Mouse (Mus musculus) stomach, postnatal 0 days (tissue): ENCODE data around the gene Kcnip4. TPM values are rescaled to one million over a fixed set of nuclear protein-coding genes. Genes with fewer than 3 reads are reported as not detected.

Experiments used
- ATAC-seq: fragments of 200-750 bp; cut with Nextera tagmentation; 2 replicates; pipeline ENCODE4 v1.8.0; 2017; ENCODE audit not compliant: low FRiP score, low TSS enrichment
- DNase-seq: peaks from one replicate; pipeline ENCODE4 v3.0.0-alpha.2; 2016; ENCODE audit warnings: low spot score
- H3K27ac ChIP-seq: fragments of 300-500 bp; sonication (generic); replicated peaks from 2 replicates; pipeline ENCODE4 v1.5.1; 2014; ENCODE audit warnings: mild to moderate bottlenecking, control low read depth
- H3K27me3 ChIP-seq: fragments of 300-500 bp; sonication (generic); 2 replicates; pipeline ENCODE4 v1.6.1; 2014; ENCODE audit warnings: low read length; ENCODE audit not compliant: control insufficient read depth, insufficient read depth
- H3K36me3 ChIP-seq: fragments of 300-500 bp; sonication (generic); 2 replicates; pipeline ENCODE4 v1.6.1; 2014; ENCODE audit warnings: low read length, mixed read lengths; ENCODE audit not compliant: control insufficient read depth, insufficient read depth
- H3K4me1 ChIP-seq: fragments of 300-500 bp; sonication (generic); replicated peaks from 2 replicates; pipeline ENCODE4 v1.6.1; 2014; ENCODE audit warnings: antibody characterized with exemption; ENCODE audit not compliant: control insufficient read depth, insufficient read depth
- H3K4me2 ChIP-seq: fragments of 300-500 bp; sonication (generic); replicated peaks from 2 replicates; pipeline ENCODE4 v1.6.1; 2014; ENCODE audit warnings: low read depth, mild to moderate bottlenecking, control low read depth, moderate library complexity
- H3K4me3 ChIP-seq: fragments of 300-500 bp; sonication (generic); 2 replicates; pipeline ENCODE4 v1.5.1; 2014; ENCODE audit warnings: low read depth, low read length, control low read depth
- H3K9ac ChIP-seq: fragments of 300-500 bp; sonication (generic); 2 replicates; pipeline ENCODE4 v1.6.1; 2014; ENCODE audit warnings: mild to moderate bottlenecking, low read length, control low read depth, mixed read lengths
- H3K9me3 ChIP-seq: fragments of 300-500 bp; sonication (generic); 2 replicates; pipeline ENCODE4 v1.6.1; 2016; ENCODE audit warnings: low read length; ENCODE audit not compliant: control insufficient read depth
- CTCF ChIP-seq: IDR thresholded peaks from 2 replicates; pipeline ENCODE4 v1.5.1; 2016; ENCODE audit warnings: antibody characterized with exemption, low read depth, mild to moderate bottlenecking, moderate library complexity
- EP300 ChIP-seq: optimal IDR thresholded peaks from 2 replicates; pipeline ENCODE3; 2016; ENCODE audit warnings: antibody characterized with exemption
- WGBS: fragments of 180-500 bp; shearing (Covaris S2); extraction: QIAGEN DNeasy Blood & Tissue Kit; methylation state at CpG from one replicate; pipeline ENCODE4 v1.1.7; 2014; 5-methylcytosine and 5-hydroxymethylcytosine counted together
- polyA plus RNA-seq: library from polyadenylated mRNA; unstranded; fragments of >200 nt; fragmentation: Nextera tagmentation; extraction: Ambion mirVana; gene quantifications from 2 replicates; pipeline ENCODE4 v1.2.1, GENCODE M21; 2015

Gene Kcnip4
- polyA plus RNA-seq, 1 experiment from 2014 or later, result 1.3 TPM

DNA sequence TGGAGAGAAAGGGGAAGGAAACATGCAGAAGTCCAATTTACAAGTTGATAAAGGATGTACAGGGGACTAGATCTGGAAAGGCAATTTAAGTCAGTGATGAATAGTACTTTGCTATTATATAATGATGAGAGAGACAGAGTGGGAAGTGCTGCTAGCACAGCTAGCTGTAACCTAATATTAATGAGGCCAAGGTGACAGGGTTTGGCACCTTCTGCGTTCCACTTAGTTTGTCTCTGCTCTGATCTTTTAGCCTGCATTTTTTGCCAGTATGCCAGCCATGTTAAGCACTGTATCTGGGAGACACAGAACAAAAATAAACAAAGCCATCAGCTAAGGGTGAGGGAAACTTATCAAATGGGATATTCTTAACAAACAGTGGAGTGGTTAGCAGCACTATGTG, 745.3 kb downstream of the Kcnip4 start:
- 23% methylated on average over 1 of the region's 1 CpGs for WGBS
- DNase-seq, result no peak

DNA sequence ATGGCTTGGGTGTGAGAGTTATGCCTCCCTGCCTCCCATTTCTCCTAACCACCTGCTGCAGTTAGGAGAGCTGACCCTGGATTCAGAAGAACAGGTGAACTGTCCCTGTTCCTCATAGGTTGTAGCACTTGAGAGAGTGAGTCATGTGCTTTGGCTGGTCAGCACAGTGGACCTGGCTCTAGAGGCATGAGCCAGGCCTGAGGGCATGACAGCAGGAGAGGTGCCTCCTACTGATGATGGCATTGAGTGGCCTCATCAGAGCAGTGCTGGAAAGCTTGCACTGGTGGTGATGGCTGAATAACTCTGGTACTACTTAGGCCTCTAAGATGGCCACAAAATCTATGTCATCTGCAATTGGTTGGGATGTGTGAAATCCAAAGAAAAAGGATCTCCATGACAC, 776.1 kb downstream of the Kcnip4 start:
- H3K27me3 ChIP-seq, result no peaks in the 10 kb centered on the region
- ATAC-seq (no peak), DNase-seq (no peak)
- no peak overlapping the region for H3K27ac ChIP-seq
- no peak overlapping the region for H3K4me2 ChIP-seq
- H3K4me1 ChIP-seq, result no peaks in the 10 kb centered on the region
- H3K36me3 ChIP-seq, result no peaks in the 10 kb centered on the region
- TF ChIP-seq EP300 (no peak), CTCF (no peak)
- H3K9ac ChIP-seq, result no peak overlapping the region
- H3K9me3 ChIP-seq, result no peaks in the 10 kb centered on the region
- no peak overlapping the region for H3K4me3 ChIP-seq

More for the DNA sequence above, 745.3 kb downstream of the Kcnip4 start:
- Histone ChIP-seq H3K4me1 (no peaks in the 10 kb centered on the region), H3K9ac (no peak overlapping the region), H3K36me3 (no peaks in the 10 kb centered on the region), H3K4me3 (no peak overlapping the region), H3K4me2 (no peak overlapping the region), H3K9me3 (no peaks in the 10 kb centered on the region), H3K27me3 (no peaks in the 10 kb centered on the region), H3K27ac (no peak overlapping the region)
- no peak for ATAC-seq
- TF ChIP-seq EP300 (no peak), CTCF (no peak)

DNA sequence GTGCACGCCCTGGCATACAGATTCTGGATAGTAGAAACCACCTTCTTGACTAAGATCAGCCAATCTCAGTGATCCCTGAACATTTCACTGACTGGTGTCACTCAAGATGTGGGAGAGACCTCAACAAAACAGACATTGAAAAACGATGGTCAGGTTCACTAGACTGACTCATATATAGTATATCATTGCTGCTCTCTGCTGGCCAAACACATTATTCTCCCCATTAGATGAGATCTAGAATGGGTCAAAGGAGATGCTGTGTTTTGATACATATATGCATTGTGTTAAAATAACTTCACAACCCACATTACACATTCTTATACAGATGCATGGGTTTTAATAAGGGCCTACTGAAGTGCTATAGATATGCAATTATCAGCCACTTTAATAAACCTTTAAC, 787.1 kb downstream of the Kcnip4 start:
- Histone ChIP-seq H3K9me3 (no peaks in the 10 kb centered on the region), H3K4me1 (no peaks in the 10 kb centered on the region), H3K27me3 (no peaks in the 10 kb centered on the region), H3K27ac (no peak overlapping the region), H3K4me2 (no peak overlapping the region), H3K4me3 (no peak overlapping the region), H3K36me3 (no peaks in the 10 kb centered on the region), H3K9ac (no peak overlapping the region)
- WGBS, result 51% methylated on average over 2 of the region's 2 CpGs
- ATAC-seq (no peak), DNase-seq (no peak)
- TF ChIP-seq CTCF (peak; percentile 56), EP300 (no peak)

DNA sequence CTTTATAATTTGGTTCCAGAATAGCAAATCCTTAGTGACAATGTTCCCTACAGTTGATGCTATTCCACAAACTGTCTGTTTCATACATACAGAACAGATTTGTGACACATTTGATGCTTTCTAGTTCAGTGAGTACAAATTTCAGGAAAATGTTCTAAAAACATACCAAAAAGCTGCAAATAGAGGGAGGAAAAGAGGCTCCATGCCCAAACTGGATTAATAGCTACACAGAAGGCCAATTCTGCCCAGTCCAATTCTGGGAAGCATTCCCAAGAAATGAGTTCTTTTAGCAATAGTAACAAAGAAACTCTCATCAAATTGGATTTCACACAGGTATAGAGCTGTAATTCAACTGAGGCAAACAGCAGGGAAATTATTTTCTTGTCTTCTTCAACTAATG, 806.5 kb downstream of the Kcnip4 start:
- H3K4me1 ChIP-seq, result no peaks in the 10 kb centered on the region
- no peak overlapping the region for H3K9ac ChIP-seq
- H3K27me3 ChIP-seq, result no peaks in the 10 kb centered on the region
- ATAC-seq, result no peak
- DNase-seq, result no peak
- no peak overlapping the region for H3K4me2 ChIP-seq
- no peaks in the 10 kb centered on the region for H3K36me3 ChIP-seq
- H3K9me3 ChIP-seq, result no peaks in the 10 kb centered on the region
- no peak overlapping the region for H3K27ac ChIP-seq
- no peak overlapping the region for H3K4me3 ChIP-seq
- TF ChIP-seq CTCF, result no peak
- TF ChIP-seq EP300, result no peak

DNA sequence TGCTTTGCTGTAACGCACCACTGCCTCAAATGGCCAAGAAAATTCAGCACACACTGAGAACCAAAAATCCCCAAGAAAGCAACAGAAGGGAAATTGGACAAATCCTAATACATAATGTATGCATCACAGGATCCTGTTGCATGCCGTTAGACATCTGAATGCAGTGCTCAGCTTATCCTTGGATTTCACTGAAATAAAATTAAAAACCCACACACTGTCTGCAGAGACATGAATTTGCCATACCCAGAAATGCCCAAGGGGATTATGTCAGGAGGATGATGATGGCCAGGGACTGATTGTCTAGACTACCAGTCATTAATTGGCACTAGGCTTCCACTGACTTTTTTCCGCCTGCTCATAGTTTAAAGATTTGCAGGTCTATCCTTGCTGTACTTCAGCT, 818.7 kb downstream of the Kcnip4 start:
- WGBS, result 78% methylated on average over 3 of the region's 3 CpGs
- DNase-seq (no peak), ATAC-seq (no peak)
- H3K9ac ChIP-seq, result no peak overlapping the region
- no peak overlapping the region for H3K4me2 ChIP-seq
- H3K9me3 ChIP-seq, result no peaks in the 10 kb centered on the region
- H3K4me3 ChIP-seq, result no peak overlapping the region
- no peaks in the 10 kb centered on the region for H3K36me3 ChIP-seq
- no peaks in the 10 kb centered on the region for H3K4me1 ChIP-seq
- H3K27me3 ChIP-seq, result no peaks in the 10 kb centered on the region
- H3K27ac ChIP-seq, result no peak overlapping the region
- no peak for TF ChIP-seq EP300
- no peak for TF ChIP-seq CTCF

DNA sequence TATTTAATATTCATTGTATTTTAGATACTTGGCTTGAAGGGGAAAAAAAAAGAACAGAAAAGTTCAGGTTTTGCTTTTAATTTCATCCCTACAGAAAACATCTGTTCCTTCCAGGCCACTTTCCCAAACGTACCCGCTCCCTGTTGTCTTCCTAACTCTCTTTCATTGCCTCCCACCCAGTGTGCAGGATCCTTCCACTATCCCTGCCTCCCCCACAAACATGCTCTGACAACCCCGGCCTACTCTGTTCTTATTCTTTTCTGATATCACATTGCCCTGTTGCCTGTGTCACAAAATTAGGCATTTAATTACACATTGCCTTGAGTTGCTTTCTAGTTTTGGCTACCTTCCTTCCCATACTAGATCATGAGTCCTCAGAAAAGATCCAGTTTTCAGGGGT, 837.6 kb downstream of the Kcnip4 start:
- Histone ChIP-seq H3K27me3 (no peaks in the 10 kb centered on the region), H3K9me3 (no peaks in the 10 kb centered on the region), H3K36me3 (no peaks in the 10 kb centered on the region), H3K27ac (no peak overlapping the region), H3K4me1 (no peaks in the 10 kb centered on the region), H3K9ac (no peak overlapping the region), H3K4me2 (no peak overlapping the region), H3K4me3 (no peak overlapping the region)
- no peak for ATAC-seq
- no peak for TF ChIP-seq CTCF
- TF ChIP-seq EP300, result no peak
- DNase-seq, result no peak
- 70% methylated on average over 3 of the region's 3 CpGs for WGBS
